Mouse (Mus musculus): ENCODE measurements at regions not wholly inside any gene's neighbourhood (a gene's known extent, or its start where the extent isn't known, plus 50 kb on each side); places are given as distances from the start of the nearest gene placed in this dataset.

DNA sequence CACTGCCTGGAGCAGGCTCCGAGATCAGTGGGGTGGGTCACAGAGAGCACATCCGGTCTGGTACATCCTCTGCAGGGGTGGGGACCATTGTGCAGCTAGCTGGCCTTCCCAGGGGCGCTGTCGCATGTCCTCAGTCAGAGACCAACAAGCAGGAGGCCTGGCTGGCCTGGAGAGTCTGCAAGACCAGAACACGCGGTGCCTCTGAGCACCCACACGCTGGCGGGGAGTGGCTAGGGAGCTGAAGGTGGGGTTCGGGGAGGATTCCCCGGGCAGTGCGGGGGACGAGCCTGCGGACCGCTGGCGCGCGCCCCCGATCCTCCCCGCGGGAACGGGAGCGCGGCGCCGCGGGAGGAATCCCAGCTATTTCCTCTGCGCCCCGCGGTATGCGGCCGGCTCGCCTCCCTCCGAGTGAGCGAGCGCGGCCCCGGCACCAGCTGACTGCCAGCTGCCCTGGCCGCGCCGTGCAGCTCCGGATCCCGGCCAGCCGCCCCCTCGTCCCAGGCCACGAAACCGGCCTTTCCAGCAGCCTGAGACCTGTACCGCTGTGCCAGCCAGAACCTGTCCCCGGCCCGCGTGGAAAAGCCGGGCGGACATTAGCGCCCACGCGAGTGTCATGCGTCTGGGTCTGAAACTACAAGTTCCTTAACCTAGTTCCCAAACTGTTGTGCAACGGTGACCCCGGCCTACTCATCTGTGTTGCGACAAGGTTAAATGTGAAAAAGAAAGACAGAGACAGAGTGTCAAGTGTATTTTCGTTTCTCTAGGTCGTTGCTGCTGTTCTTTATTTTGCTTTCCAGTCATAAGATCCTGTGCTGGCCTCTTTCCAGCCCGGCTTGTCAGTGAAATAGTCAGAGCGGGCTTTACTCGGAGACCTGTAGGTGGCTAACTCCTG lies 61.2 kb downstream of the Pkdcc start:
- DNase-seq = peak; percentile 53

DNA sequence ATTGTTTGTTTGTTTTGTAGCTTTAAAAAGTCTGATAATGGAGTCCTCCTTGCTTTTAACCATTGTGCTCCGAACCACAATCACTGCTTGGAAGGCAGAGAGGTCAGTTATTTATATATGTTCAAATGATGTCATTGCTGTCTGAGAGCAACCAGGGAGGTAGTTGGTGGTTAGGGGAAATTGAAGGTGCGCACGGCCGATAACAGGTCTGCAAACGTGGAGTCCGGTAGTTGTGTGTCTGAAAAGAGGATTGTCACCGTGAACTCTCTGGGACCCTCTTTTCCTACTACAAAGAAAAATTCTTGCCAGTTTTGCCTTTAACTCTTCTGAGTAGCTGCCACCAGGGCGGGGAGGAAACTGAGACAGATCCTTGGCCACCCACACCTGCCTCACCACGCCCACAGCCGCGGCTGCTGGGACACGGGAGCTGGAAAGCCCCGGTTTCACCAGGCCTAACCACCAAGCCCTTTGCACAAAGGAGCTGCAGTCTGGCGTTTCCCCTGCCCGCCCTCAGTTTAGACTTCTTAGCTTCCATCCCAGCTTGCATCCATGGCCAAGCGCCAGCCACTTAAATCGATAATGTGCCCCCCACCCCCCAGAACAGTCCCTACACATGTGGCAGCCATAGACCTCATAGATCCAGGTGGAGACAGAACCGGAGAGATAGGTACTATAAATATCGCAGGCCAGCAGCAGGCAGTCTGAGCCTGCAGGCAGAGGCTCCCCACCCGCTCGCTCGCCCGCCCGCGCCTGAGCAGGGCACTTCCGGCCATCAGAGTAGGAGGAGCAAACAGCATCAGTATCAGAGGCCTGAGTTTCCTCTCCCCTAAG lies 62.2 kb downstream of the Pkdcc start:
- peak; percentile 86 for DNase-seq

DNA sequence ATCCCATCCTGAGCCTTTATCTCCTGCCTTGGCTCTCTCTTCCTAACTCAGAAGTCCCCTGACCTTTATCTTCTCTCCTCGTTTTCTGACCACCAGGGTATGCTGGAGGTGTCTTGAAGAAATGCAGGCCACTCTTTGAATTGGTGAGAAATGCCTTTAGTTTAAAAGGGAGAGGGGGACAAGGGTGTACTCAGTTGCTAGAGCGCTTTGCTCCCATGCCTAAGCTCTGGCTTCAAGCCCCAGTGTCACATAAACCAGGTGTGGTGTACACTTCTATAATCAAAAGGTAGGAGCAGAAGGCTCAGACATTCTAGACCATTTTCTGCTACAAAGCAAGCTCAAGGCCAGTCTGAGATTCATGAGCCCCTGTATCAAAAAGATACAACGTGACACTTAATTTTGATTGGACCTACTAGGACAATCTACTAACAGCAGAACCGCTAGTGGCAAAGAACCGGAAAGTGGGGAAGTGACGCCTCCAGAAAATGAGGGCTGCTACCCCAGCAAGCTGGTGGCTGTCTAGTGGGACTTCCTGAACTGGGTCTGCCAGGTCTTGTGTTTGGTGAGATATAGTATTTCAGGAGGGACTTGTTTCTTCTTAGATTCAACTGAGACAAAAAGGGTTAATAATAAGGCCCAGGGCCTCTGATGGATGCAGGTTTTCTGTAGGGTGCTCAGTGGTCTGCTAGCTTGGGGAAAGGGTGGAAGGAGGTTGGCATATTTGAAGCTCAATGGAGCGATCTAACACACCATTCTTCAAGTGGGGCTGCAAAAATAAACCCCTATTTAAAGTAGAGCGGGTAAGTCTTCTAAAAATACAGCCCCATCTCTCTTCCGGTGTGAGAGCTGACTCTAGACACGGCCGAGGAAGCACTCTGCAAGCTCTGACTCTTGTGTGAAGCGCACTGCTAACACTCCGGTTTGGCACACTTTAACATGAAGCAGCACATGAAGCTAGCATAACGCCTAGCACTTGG lies 63.1 kb downstream of the Pkdcc start:
- peak; percentile 54 for DNase-seq

DNA sequence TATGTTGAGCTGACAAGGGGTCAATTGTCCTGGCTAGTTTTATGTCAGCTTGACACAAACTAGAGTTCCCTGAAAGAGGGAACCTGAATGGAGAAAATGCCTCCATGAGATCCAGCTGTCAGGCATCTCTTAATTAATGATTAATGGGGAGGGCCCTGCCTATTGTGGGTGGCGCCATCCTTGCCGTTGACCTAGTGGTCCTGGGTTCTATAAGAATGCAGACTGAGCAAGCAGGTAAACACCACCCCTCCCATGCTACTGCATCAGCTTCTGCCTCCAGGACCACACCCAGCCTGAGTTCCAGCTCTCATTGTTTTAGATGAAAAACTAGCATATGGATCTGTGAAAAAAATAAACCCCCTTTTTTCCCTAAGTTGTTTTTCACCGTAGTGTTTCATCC lies 67.4 kb upstream of the Eml4 start:
- no peak for DNase-seq

DNA sequence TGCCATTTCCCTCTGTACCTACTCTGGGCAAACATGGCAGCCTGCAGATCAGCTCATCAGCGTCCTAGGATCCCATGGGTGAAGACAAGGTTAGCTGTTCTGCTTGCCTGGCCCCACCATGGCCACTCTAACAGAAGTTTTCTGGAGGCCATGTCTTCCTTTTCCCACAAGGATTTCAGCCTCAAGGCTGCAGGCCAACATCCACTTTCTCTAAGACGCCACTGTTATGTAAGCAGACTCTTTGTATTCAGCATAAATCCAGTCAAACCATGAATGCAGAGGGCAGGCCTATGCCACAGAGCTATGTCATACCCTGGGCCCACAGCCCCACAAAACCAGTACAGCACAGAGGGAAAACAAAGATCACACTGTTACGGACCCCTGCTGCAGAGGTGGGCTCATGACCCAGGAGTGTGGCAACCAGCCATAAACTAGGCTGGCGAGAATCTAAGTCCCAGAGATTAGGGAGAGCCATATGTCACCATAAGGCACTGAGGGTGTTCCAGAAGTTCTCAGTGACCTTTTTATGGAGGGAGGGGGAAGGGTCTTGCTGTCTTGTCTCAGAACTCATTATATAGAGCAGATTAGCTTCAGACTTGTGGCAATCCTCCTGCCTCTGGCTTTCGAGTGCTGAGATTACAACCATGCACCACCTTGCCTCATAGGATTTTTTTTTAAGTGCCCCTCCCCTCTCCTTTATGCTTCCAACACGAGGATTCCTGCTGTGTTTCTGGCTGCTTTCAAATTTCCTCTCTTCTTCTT lies 63.2 kb upstream of the Eml4 start:
- no peak for DNase-seq

DNA sequence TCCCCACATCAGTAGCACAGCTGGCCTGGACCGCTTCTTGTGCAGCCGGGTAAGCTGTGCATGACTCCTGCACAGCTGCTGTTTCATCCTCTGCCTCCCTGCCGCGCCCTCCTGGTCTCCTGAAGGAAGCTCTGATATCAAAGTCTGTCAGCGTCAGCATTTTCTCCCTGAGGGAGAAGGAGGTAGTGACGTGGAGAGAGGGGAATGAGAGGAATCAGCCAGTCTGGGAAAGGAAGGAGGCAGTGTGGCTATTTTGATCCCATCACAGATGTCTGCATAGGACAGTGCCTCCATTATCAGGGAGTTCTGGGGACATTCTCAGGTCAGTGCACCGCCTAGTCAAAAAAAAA lies 62.6 kb upstream of the Eml4 start:
- DNase-seq = no peak

DNA sequence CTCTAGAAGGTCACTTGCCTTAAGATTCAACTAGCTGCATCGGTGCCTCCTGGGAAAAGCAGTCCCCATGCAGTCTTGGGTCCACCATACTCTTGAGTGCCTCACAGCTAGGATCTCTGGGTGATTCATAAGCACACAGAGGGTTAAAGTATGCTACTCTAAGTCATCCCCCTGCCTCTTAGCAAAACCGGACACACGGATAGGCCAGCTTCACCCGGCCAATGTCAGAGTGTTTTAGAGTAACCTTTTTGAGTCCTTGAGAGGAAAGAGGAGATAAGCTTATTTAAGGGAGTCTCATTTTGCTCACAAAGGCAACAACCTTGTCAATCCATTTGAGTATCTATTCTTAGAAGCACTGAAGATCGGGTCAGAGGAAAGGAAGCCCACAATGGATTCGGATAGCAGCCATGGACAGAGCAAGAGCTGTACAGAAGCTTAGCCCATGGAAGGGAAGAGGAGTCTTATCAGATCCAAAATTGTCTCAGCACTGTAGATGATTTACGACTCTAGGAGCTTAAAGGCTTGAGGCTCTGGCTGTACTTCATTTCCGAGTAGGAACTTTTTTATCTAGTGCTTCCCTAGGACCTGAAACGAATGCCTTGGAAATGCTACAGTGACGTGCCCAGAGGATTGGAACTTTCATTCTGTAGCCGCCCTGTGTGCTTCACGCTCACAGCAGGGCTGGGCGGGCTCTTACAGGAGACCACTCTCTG lies 55.0 kb upstream of the Eml4 start:
- no peak for DNase-seq

DNA sequence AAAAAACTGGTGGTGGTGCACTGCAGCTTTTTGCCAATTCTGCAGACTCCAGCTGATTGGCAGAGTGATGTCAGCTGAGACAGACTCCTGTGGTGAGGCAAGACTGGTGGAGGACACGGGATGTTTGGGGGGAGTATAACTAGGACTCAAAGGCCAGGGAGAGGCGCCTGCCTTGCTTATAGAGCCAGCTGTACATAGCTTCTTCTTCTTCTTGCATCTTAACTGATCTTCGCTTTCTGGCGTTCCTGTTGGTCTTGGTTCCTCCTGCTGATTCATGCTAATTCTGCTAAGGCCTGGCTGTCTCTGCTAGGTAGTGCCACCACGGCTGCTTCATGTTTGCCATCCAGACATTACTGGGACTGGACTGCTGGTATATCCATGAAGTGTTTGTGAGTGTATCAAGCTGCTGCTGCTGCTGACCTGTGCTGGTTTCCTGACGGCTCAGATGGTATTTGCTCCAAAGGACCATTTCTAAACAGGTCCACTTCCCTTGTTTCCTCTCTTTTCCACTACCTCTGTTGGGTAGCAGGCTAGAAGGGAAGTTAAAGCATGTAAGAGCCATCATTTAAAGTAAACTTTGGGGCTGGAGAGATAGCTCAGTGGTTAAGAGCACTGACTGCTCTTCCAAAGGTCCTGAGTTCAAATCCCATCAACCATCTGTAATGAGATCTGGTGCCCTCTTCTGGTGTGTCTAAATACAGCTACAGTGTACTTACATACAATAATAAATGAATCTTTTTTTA lies 53.2 kb upstream of the Eml4 start:
- DNase-seq = no peak
